Mouse (Mus musculus): ENCODE results near the gene Tex13b. TPM values are rescaled to one million over a fixed set of nuclear protein-coding genes. Genes with fewer than 3 reads are reported as not detected.

Tex13b gene
- polyA plus RNA-seq, 1 experiment from 2014 or later, result not detected

Other genes starting within 250 kb of the Tex13b start
- gene Tsc22d3, start 212.8 kb downstream of the Tex13b start, polyA plus RNA-seq (2016; fragmentation: Nextera tagmentation; extraction: Ambion mirVana), result 108 and 113 TPM in 2 replicates
- 2.7 and 3.2 TPM in 2 replicates for gene Mid2, start 148.8 kb downstream of the Tex13b start, polyA plus RNA-seq (2016; fragmentation: Nextera tagmentation; extraction: Ambion mirVana)
- 0.08 TPM in 1 of 2 replicates, not detected in the other for gene Vsig1, start 94.2 kb upstream of the Tex13b start, polyA plus RNA-seq (2016; fragmentation: Nextera tagmentation; extraction: Ambion mirVana)
- 35.9 and 36.7 TPM in 2 replicates for gene Psmd10, start 143.3 kb upstream of the Tex13b start, polyA plus RNA-seq (2016; fragmentation: Nextera tagmentation; extraction: Ambion mirVana)
- 15.9 and 16.0 TPM in 2 replicates for gene Atg4a, start 143.5 kb upstream of the Tex13b start, polyA plus RNA-seq (2016; fragmentation: Nextera tagmentation; extraction: Ambion mirVana)

Measured in embryonic facial prominence, embryonic 12.5 days (tissue).